Mouse (Mus musculus): ENCODE data around the gene Tmem131l.

Gene Tmem131l

GRCm38 (mm10) chr3:83859595-83859994 lies 180.4 kb downstream of the Tmem131l start:
- peak; percentile 77 for DNase-seq (ENCODE audit: low spot score)

- DNase-seq (ENCODE audit: low spot score) = no peak
These were observed 180.9 kb downstream of the Tmem131l start for GRCm38 (mm10) chr3:83859071-83859470.

- no peak for DNase-seq (ENCODE audit: low spot score)
These were observed 182.4 kb downstream of the Tmem131l start for GRCm38 (mm10) chr3:83857621-83858020.

- DNase-seq (ENCODE audit: low spot score) = no peak
These were observed 184.3 kb downstream of the Tmem131l start for GRCm38 (mm10) chr3:83855643-83856042.

GRCm38 (mm10) chr3:83849341-83849740 lies 190.6 kb downstream of the Tmem131l start:
- no peak for DNase-seq (ENCODE audit: low spot score)
